Mouse (Mus musculus) embryonic facial prominence, embryonic 12.5 days (tissue): ENCODE measurements around the gene Ccer2. TPM values are rescaled to one million over a fixed set of nuclear protein-coding genes. Genes with fewer than 3 reads are reported as not detected.

Source experiments
- ATAC-seq: fragments of 200-750 bp; cut with Nextera tagmentation; 2 replicates; pipeline ENCODE4 v1.8.0; 2017; ENCODE audit not compliant: insufficient number of reproducible peaks, insufficient read depth, low FRiP score, low TSS enrichment
- H3K27ac ChIP-seq: fragments of 300-500 bp; sonication (generic); 2 replicates; pipeline ENCODE4 v1.5.1; 2016; ENCODE audit warnings: mild to moderate bottlenecking
- H3K27me3 ChIP-seq: fragments of 300-500 bp; sonication (generic); 2 replicates; pipeline ENCODE4 v1.6.1; 2016; ENCODE audit warnings: mild to moderate bottlenecking, moderate library complexity
- H3K36me3 ChIP-seq: fragments of 300-500 bp; sonication (generic); 2 replicates; pipeline ENCODE4 v1.6.1; 2016; ENCODE audit warnings: mild to moderate bottlenecking
- H3K4me1 ChIP-seq: fragments of 300-500 bp; sonication (generic); 2 replicates; pipeline ENCODE4 v1.6.1; 2016
- H3K4me2 ChIP-seq: fragments of 300-500 bp; sonication (generic); replicated peaks from 2 replicates; pipeline ENCODE4 v1.6.1; 2016; ENCODE audit warnings: mild to moderate bottlenecking, moderate library complexity
- H3K4me3 ChIP-seq: fragments of 300-500 bp; sonication (generic); 2 replicates; pipeline ENCODE4 v1.5.1; 2016; ENCODE audit warnings: mild to moderate bottlenecking
- H3K9ac ChIP-seq: fragments of 300-500 bp; sonication (generic); 2 replicates; pipeline ENCODE4 v1.6.1; 2016; ENCODE audit warnings: mild to moderate bottlenecking, moderate library complexity
- H3K9me3 ChIP-seq: fragments of 300-500 bp; sonication (generic); 2 replicates; pipeline ENCODE4 v1.6.1; 2016; ENCODE audit warnings: mild to moderate bottlenecking, moderate library complexity
- WGBS: fragments of 180-500 bp; shearing (Covaris S2); methylation state at CpG from one replicate; pipeline ENCODE4 v1.1.7; 2016; 5-methylcytosine and 5-hydroxymethylcytosine counted together
- polyA plus RNA-seq: library from polyadenylated mRNA; unstranded; fragments of >200 nt; fragmentation: Nextera tagmentation; extraction: Ambion mirVana; gene quantifications from 2 replicates; pipeline ENCODE4 v1.2.1, GENCODE M21; 2016

Gene Ccer2
- polyA plus RNA-seq, 1 experiment from 2014 or later, result 5.0 TPM

GRCm38 (mm10) chr7:28794496-28794895 is 38.5 kb downstream of the Ccer2 start:
- 75% methylated on average over 3 of the region's 3 CpGs for WGBS
- Histone ChIP-seq H3K27me3 (no peaks in the 10 kb centered on the region), H3K9ac (no peak overlapping the region), H3K4me1 (peaks cover 12% of the 10 kb centered on the region), H3K27ac (no peak overlapping the region), H3K9me3 (no peaks in the 10 kb centered on the region), H3K4me3 (no peak overlapping the region), H3K36me3 (no peaks in the 10 kb centered on the region), H3K4me2 (no peak overlapping the region)
- no peak for ATAC-seq

- Histone ChIP-seq H3K4me2 (no peak overlapping the region; the same call in 1 of the 2 replicates), H3K9me3 (no peaks in the 10 kb centered on the region), H3K27me3 (no peaks in the 10 kb centered on the region), H3K27ac (0 out of 2 replicates have a peak overlapping the region, but pooled peaks have one; percentile 17), H3K4me1 (peaks cover 7% of the 10 kb centered on the region), H3K36me3 (no peaks in the 10 kb centered on the region), H3K9ac (no peak overlapping the region), H3K4me3 (no peak overlapping the region)
- 74% methylated on average over 15 of the region's 15 CpGs for WGBS
- no peak for ATAC-seq
Measured at GRCm38 (mm10) chr7:28795832-28796231, 39.9 kb downstream of the Ccer2 start.

- peaks cover 7% of the 10 kb centered on the region for H3K4me1 ChIP-seq
- no peaks in the 10 kb centered on the region for H3K9me3 ChIP-seq
- no peaks in the 10 kb centered on the region for H3K27me3 ChIP-seq
- peak overlapping the region; percentile 33 for H3K9ac ChIP-seq
- H3K36me3 ChIP-seq, result no peaks in the 10 kb centered on the region
- WGBS, result 17% methylated on average over 32 of the region's 32 CpGs
- H3K4me2 ChIP-seq, result peak overlapping the region; percentile 40
- ATAC-seq, result peak; percentile 43; the same call in 1 of the 2 replicates
- H3K4me3 ChIP-seq, result 0 out of 2 replicates have a peak overlapping the region, but pooled peaks have one; percentile 14
- H3K27ac ChIP-seq, result 0 out of 2 replicates have a peak overlapping the region, but pooled peaks have one; percentile 17
Measured at GRCm38 (mm10) chr7:28796562-28796975, 40.6 kb downstream of the Ccer2 start.

GRCm38 (mm10) chr7:28799994-28800393 is 44.0 kb downstream of the Ccer2 start:
- Histone ChIP-seq H3K4me3 (no peak overlapping the region), H3K9ac (no peak overlapping the region), H3K9me3 (no peaks in the 10 kb centered on the region), H3K27ac (no peak overlapping the region), H3K4me2 (no peak overlapping the region), H3K4me1 (peaks cover 32% of the 10 kb centered on the region), H3K36me3 (no peaks in the 10 kb centered on the region), H3K27me3 (no peaks in the 10 kb centered on the region)
- 89% methylated on average over 9 of the region's 9 CpGs for WGBS
- no peak for ATAC-seq

DNA sequence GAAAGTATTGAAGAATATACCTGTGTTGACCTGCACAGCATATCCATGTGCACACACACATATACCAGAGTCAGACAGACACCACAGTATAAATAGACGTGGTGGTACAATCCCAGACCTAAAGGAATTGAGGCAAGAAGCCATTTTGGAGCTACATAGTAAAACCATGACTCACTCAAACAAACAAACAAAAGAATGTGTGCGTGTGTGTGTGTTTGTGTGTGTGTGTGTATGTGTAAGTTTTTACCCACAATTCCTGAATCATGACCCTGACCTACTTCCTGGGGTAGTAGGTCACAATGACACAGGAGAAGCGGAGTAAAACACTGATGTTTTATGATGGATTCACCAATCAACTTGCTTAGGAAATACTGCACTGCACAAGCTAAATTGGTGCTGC is 45.5 kb downstream of the Ccer2 start:
- no peak for ATAC-seq
- WGBS, result 70% methylated on average over 3 of the region's 3 CpGs

DNA sequence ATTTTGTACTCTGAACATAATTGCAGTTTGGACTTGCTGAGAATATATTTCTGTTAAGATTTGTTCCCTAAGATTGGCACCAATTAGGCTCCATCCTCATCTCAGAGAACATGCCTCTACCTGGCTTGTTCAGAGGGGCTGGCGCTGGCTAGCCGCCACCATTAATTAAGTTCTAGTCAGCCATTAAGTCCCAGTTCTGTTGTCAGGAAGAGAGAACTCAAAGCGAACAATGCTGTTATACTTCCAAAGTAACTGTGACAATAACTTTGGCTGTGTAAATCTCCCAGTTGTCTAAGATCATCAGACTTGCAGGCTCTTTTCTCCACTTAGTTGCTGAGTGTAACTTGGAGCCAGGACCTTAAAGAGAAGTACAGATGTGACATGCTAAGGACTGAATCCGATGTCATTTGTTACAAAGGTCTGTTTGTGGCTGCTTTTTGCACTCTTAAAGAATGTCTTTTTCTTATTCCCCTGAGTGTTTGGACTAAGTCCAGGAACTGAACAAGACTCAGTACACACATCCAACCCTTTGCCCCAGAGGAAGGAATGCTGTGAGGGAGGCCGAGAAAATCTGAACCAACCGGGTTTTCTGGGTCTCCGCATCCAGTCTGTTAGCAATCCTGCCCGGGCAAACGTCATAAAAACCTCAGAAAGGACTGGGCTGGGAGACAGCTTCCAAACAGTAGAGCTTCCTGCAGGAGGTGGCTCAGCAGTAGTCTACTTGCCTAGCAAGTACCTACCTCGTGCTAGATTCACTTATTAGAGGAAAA is 46.1 kb downstream of the Ccer2 start:
- H3K4me1 ChIP-seq, result peaks cover 24% of the 10 kb centered on the region
- no peaks in the 10 kb centered on the region for H3K9me3 ChIP-seq
- no peaks in the 10 kb centered on the region for H3K36me3 ChIP-seq
- 0 out of 2 replicates have a peak overlapping the region, but pooled peaks have one; percentile 8 for H3K4me3 ChIP-seq
- peak overlapping the region; percentile 89 for H3K27ac ChIP-seq
- H3K27me3 ChIP-seq, result no peaks in the 10 kb centered on the region
- no peak overlapping the region for H3K9ac ChIP-seq
- ATAC-seq, result 0 out of 2 replicates have a peak, but pooled peaks have one; percentile 49
- 20% methylated on average over 10 of the region's 10 CpGs for WGBS
- H3K4me2 ChIP-seq, result peak overlapping the region; percentile 27; the same call in 1 of the 2 replicates

More for the DNA sequence above, 45.5 kb downstream of the Ccer2 start:
- Histone ChIP-seq H3K4me1 (peaks cover 30% of the 10 kb centered on the region), H3K36me3 (no peaks in the 10 kb centered on the region), H3K27ac (peak overlapping the region; percentile 89), H3K9me3 (no peaks in the 10 kb centered on the region), H3K4me2 (no peak overlapping the region), H3K9ac (no peak overlapping the region), H3K27me3 (no peaks in the 10 kb centered on the region), H3K4me3 (no peak overlapping the region)

DNA sequence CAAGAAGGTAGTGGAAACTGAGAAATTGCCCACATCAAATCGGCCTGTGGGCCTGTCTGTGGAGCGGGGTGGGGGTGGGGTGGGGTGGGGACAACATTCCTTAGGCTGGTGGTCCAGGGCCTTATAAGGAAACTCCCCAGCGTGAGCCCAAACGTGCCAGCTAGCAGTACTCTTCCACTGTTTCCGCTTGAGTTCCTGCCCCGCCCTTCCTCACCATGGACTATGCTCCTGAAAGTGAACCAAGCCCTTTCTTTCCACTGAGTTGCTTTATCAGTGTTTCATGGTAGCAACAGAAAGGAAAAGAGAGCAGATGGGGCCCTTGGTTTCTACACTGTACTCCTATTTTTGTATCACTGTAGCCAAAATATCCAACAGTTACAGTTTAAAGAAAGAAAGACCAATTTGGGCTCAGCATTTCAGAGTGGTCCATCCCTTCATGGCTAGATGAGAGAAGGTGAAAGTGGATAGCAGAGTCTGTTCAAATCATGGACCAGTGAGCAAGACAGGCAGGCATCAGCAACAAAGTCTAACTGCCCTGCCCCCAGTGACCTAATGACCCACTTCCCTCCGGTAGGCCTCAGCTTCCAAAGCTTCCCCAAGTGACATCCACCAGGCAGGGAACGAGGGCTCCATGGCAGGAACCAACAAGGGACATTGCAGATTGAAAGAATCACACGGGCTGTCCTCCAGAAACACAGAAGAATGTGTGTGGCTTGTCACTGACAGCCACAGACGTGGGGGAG is 47.0 kb downstream of the Ccer2 start:
- ATAC-seq, result peak; percentile 55; the same call in 1 of the 2 replicates
- Histone ChIP-seq H3K27me3 (no peaks in the 10 kb centered on the region), H3K9me3 (no peaks in the 10 kb centered on the region), H3K4me1 (peaks cover 29% of the 10 kb centered on the region), H3K4me2 (peak overlapping the region; percentile 27), H3K9ac (no peak overlapping the region), H3K27ac (peak overlapping the region; percentile 89), H3K4me3 (0 out of 2 replicates have a peak overlapping the region, but pooled peaks have one; percentile 8), H3K36me3 (no peaks in the 10 kb centered on the region)
- 7% methylated on average over 10 of the region's 10 CpGs for WGBS

- no peak for ATAC-seq
- H3K9ac ChIP-seq, result no peak overlapping the region
- H3K4me3 ChIP-seq, result no peak overlapping the region
- H3K4me2 ChIP-seq, result no peak overlapping the region
- no peaks in the 10 kb centered on the region for H3K36me3 ChIP-seq
- no peaks in the 10 kb centered on the region for H3K27me3 ChIP-seq
- WGBS, result 45% methylated on average over 4 of the region's 4 CpGs
- H3K4me1 ChIP-seq, result peaks cover 32% of the 10 kb centered on the region
- H3K9me3 ChIP-seq, result no peaks in the 10 kb centered on the region
- peak overlapping the region; percentile 89 for H3K27ac ChIP-seq
Measured at GRCm38 (mm10) chr7:28803756-28804155, 47.8 kb downstream of the Ccer2 start.

- Histone ChIP-seq H3K4me1 (peaks cover 31% of the 10 kb centered on the region), H3K36me3 (no peaks in the 10 kb centered on the region), H3K27me3 (no peaks in the 10 kb centered on the region), H3K4me3 (no peak overlapping the region), H3K9me3 (no peaks in the 10 kb centered on the region), H3K27ac (no peak overlapping the region), H3K4me2 (no peak overlapping the region), H3K9ac (no peak overlapping the region)
- WGBS, result 74% methylated on average over 4 of the region's 4 CpGs
- no peak for ATAC-seq
Measured at GRCm38 (mm10) chr7:28806869-28807268, 50.9 kb downstream of the Ccer2 start.

DNA sequence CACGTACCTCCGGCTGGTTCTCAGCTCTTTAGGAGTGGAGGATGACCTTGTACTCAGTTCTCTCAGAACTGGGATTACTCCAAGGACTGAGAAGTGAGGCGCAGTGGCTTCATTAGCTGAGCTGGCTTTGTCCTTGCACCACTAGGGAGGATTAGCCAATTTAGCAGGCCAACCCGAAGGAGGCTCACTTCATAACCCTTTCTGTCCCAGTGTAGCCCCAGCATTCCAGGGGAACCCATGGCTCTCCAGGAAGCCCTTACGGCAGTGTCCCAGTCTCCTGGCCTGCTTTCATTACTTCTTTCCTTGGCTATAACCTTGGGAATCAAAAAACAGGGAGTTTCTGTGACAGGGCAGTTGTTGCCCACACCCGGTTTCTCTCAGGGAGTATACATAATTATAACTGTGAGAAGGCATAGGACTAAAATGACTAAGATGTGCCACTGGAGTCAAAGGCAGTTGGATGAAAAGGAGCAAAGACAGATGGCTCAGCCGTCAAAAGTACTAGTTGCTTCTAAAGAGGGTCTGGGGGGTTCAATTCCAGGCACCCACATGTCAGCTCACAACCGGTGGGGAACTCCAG is 51.8 kb downstream of the Ccer2 start:
- peak overlapping the region; percentile 97 for H3K9ac ChIP-seq
- no peaks in the 10 kb centered on the region for H3K9me3 ChIP-seq
- peak overlapping the region; percentile 100 for H3K27ac ChIP-seq
- H3K36me3 ChIP-seq, result peaks cover 5% of the 10 kb centered on the region; the same call in 1 of the 2 replicates
- no peak for ATAC-seq
- H3K4me3 ChIP-seq, result peak overlapping the region; percentile 86
- H3K4me2 ChIP-seq, result peak overlapping the region; percentile 89
- no peaks in the 10 kb centered on the region for H3K27me3 ChIP-seq
- peaks cover 31% of the 10 kb centered on the region for H3K4me1 ChIP-seq
- 41% methylated on average over 6 of the region's 8 CpGs for WGBS

DNA sequence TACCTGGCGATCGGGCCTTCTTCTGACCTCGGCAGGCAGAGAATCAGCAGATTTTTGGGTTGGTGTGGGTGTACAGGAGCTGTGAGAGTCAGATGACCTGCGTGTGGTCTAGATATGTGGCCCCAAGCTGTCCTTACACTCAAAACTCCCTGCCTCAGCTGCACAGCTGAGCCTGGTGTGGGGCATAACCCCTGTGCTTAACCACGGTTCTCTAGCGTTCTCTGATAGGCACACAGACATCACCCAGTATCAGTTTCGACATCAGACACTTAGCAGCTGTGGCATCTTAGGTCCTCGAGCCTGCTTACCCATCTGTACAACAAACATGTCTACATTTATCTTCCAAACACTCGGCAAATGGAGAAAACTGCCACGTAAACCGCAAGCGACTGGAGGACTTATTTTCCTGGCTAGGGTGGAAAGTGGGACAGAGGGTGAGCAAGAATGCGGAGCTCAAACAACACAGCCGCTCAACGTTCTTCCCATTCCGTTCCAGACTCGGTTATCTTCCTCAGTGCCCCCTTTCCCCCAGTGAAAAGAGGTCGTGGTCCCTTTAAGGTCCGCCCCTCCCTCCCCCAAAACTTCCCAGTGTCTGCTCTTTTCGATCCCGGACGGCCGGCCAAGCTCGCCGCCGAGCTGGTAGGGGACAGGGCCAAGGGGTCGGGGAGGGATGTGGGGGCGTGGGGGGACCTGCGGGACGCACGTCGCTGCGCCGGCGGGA is 52.4 kb downstream of the Ccer2 start, which contains the start of gene Hnrnpl:
TSS of gene Hnrnpl (plus strand) at position 321 of the 721 bp plus-strand sequence.
- H3K4me1 ChIP-seq, result peaks cover 31% of the 10 kb centered on the region
- peak within 1 kb of the TSS; percentile 86 for H3K4me3 ChIP-seq
- H3K9ac ChIP-seq, result peak within 1 kb of the TSS; percentile 97
- WGBS, result 3% methylated on average over 35 of the region's 35 CpGs
- peak within 1 kb of the TSS; percentile 89 for H3K4me2 ChIP-seq
- peaks cover 11% of the 10 kb centered on the region for H3K36me3 ChIP-seq
- peak; percentile 11 for ATAC-seq
- H3K27me3 ChIP-seq, result no peaks in the 10 kb centered on the region
- no peaks in the 10 kb centered on the region for H3K9me3 ChIP-seq
- H3K27ac ChIP-seq, result peak within 1 kb of the TSS; percentile 100
